Mouse (Mus musculus): ENCODE measurements around the gene Zfp119a. TPM values are rescaled to one million over a fixed set of nuclear protein-coding genes. Genes with fewer than 3 reads are reported as not detected.
"Not testable (repeated sequence)": the region's sequence is repeated elsewhere in the genome, so short reads cannot be mapped to it uniquely, and the experiment has no call there.

The Zfp119a gene
- polyA plus RNA-seq (2015; fragmentation: Nextera tagmentation; extraction: Ambion mirVana) = 10.8 and 11.2 TPM in 2 replicates

DNA sequence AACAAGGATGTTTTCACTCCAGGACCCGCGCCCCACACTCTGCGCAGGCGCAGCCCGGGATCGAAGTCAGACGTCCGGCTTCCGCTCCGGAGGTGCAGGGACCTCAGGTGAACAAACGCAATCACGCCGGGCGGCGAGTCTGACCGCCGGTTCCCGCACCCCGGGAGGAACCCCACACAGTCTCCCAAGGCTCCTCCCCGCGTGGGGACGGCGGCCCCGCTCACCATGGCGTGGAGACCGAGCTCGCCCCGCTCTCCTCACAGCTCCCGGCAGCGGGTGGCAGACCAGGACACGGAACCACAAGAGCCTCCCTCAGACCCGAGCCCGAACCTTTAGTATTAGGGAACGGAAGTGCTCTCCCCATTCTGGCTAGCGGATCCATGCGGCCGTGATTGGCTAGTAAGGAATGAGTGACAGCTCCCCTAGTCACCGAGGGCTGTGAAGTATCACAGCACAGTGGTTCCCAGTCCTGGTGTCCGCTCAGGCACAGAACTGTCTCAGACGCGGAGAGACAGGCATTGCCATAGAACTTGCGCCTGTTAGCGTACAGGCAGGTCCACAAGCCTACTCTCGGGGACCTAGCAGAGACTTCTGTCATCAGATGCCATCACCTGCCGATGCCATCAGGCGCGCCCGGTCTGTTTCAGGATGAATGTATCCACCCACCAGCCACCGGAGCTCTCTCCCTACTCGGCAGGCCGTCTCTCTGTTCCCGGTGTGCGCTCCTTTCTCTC, at the start of gene Zfp119a:
TSS of gene Zfp119a (minus strand) at position 295 of the 734 bp plus-strand sequence.
- peak within 1 kb of the TSS; percentile 55 for H3K9ac ChIP-seq (replicated peaks)
- peaks cover 19% of the 10 kb centered on the region for H3K4me1 ChIP-seq
- H3K9me3 ChIP-seq (replicated peaks); H3K36me3 ChIP-seq; H3K27me3 ChIP-seq (replicated peaks): not testable (repeated sequence)
- under 1% methylated on average over 45 of the region's 53 CpGs for WGBS
- H3K27ac ChIP-seq (replicated peaks) = peak within 1 kb of the TSS; percentile 84
- peak within 1 kb of the TSS; percentile 46 for H3K4me3 ChIP-seq (replicated peaks)
- ATAC-seq (ENCODE audit: low FRiP score) = peak; percentile 100
- peak within 1 kb of the TSS; percentile 59 for H3K4me2 ChIP-seq

DNA sequence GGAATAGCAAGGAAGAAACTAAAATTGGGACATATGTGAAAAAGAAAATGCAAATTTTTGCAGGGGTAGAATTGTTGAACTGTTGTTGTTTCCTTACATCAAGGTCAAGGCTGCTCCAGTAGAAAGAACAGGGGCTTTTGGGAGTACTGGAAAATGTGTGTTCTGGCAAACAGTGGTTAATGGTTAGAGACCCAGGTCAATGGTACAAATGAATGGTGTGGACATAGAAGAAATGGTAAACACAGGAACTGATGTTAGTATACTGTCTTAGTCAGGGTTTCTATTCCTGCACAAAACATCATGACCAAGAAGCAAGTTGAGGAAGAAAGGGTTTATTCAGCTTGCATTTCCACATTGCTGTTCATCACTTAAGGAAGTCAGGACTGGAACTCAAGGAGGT, 27.9 kb upstream of the Zfp119a start:
- no peak overlapping the region for H3K27ac ChIP-seq (replicated peaks)
- no peak overlapping the region for H3K4me2 ChIP-seq
- no peaks in the 10 kb centered on the region for H3K27me3 ChIP-seq (replicated peaks)
- ATAC-seq (ENCODE audit: low FRiP score) = no peak
- H3K9ac ChIP-seq (replicated peaks) = no peak overlapping the region
- H3K4me1 ChIP-seq = no peaks in the 10 kb centered on the region
- no peak overlapping the region for H3K4me3 ChIP-seq (replicated peaks)
- H3K9me3 ChIP-seq (replicated peaks) = no peaks in the 10 kb centered on the region
- no peaks in the 10 kb centered on the region for H3K36me3 ChIP-seq

DNA sequence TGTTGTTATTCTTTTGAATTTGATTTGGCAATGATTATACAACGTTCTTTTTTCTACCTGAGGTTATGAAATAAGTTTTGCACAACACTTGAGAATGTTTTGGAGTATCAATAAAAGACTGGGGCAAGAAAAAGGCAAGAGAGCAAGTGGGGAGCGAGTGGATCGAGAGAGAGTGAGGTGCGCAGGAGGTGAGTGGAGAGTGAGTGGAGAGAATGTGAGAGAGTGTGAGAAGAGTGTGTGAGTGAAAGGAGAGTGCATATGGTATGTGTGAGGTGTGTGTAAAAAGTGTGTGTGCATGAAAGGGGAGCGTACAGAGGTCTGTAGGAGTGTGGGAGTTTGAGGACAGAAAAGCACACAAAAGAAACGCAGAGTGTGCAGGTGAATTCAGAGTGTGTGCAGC, 25.4 kb upstream of the Zfp119a start:
- H3K9me3 ChIP-seq (replicated peaks) = no peaks in the 10 kb centered on the region
- H3K4me3 ChIP-seq (replicated peaks) = no peak overlapping the region
- no peaks in the 10 kb centered on the region for H3K27me3 ChIP-seq (replicated peaks)
- 0 out of 2 replicates have a peak, but pooled peaks cover 3% of the 10 kb centered on the region for H3K36me3 ChIP-seq
- 74% methylated on average over 6 of the region's 6 CpGs for WGBS
- ATAC-seq (ENCODE audit: low FRiP score) = no peak
- H3K27ac ChIP-seq (replicated peaks) = no peak overlapping the region
- H3K4me1 ChIP-seq = no peaks in the 10 kb centered on the region
- no peak overlapping the region for H3K9ac ChIP-seq (replicated peaks)
- H3K4me2 ChIP-seq = no peak overlapping the region

DNA sequence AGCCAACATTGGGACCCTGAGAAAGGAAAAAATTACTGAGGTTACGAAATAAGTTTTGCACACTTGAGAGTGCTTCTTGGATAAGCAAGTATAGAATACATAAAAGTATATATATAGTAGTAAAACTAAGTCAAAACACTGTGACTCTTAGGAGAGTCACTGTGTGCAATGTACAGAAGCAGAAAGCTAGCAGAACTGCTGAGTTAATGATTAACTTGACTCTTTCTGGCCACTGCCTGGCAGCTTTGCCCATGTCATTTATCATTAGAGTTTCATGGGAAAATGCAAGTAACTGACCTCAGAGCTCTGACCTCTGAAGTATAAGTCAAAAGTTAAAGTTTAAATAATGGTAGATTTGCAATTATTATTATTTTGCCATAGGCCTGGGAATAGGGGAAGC, 25.0 kb upstream of the Zfp119a start:
- Histone ChIP-seq H3K36me3 (0 out of 2 replicates have a peak, but pooled peaks cover 3% of the 10 kb centered on the region), H3K9me3 (replicated peaks) (no peaks in the 10 kb centered on the region), H3K4me1 (no peaks in the 10 kb centered on the region), H3K27me3 (replicated peaks) (no peaks in the 10 kb centered on the region), H3K9ac (replicated peaks) (no peak overlapping the region), H3K4me3 (replicated peaks) (no peak overlapping the region), H3K27ac (replicated peaks) (no peak overlapping the region), H3K4me2 (no peak overlapping the region)
- WGBS = 85% methylated on average over 1 of the region's 1 CpGs
- ATAC-seq (ENCODE audit: low FRiP score) = no peak

DNA sequence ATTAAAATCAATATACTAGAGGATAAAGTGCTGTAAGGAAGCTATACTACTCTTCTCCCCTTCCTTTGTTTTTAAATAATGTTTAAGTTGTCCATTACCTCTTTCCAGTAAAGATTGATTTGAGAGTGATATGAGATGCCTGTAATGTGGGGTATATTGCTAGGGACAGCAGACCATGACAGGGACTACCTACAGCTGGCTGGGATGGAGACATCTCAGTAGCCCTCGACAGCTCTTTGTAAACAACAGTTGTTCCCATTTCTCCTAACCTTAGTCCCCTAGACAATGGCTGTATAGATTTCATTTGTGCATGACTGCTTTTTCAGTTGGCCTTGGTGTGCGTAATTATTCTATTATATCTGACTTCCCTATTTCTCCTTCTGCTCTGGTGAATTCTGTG, 24.4 kb upstream of the Zfp119a start:
- no peak overlapping the region for H3K4me2 ChIP-seq
- no peak overlapping the region for H3K27ac ChIP-seq (replicated peaks)
- no peaks in the 10 kb centered on the region for H3K4me1 ChIP-seq
- WGBS = 61% methylated on average over 2 of the region's 2 CpGs
- no peak for ATAC-seq (ENCODE audit: low FRiP score)
- no peaks in the 10 kb centered on the region for H3K27me3 ChIP-seq (replicated peaks)
- no peak overlapping the region for H3K4me3 ChIP-seq (replicated peaks)
- no peak overlapping the region for H3K9ac ChIP-seq (replicated peaks)
- H3K9me3 ChIP-seq (replicated peaks) = peaks cover 5% of the 10 kb centered on the region; the same call in 1 of the 2 replicates
- peaks cover 9% of the 10 kb centered on the region for H3K36me3 ChIP-seq

DNA sequence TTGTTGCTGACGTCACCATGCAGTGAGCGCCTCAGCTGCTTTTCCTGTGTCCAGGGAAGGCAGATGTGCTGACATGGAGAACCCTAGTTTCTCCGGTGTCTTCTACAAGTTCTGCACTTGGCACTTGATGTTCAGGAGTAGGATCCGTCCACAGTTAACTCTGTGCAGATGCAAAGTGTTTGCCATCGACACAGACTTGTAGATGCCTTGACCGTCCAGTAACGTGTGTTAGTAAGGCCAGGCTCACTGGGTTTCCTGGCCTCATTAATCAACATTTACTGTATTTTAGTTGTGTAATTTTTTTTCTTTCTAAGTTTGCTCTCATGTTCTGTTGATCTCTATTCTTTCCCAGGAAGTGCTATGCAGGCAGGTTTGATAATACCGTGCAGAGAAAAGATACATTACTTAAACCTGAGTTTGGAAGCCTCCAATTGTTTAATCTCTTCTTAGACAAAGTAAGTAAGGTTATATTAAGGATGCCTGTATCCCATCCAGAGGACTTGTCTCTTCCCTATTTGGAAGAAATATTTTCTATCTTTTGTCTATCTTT, 13.8 kb upstream of the Zfp119a start:
- Histone ChIP-seq H3K4me3 (replicated peaks) (peak overlapping the region; percentile 49), H3K4me2 (peak overlapping the region; percentile 59), H3K9ac (replicated peaks) (peak overlapping the region; percentile 46), H3K27ac (replicated peaks) (peak overlapping the region; percentile 75; the same call in 1 of the 2 replicates)
- WGBS = 11% methylated on average over 6 of the region's 8 CpGs
- H3K9me3 ChIP-seq (replicated peaks); H3K27me3 ChIP-seq (replicated peaks); H3K4me1 ChIP-seq; ATAC-seq (ENCODE audit: low FRiP score); H3K36me3 ChIP-seq: not testable (repeated sequence)

DNA sequence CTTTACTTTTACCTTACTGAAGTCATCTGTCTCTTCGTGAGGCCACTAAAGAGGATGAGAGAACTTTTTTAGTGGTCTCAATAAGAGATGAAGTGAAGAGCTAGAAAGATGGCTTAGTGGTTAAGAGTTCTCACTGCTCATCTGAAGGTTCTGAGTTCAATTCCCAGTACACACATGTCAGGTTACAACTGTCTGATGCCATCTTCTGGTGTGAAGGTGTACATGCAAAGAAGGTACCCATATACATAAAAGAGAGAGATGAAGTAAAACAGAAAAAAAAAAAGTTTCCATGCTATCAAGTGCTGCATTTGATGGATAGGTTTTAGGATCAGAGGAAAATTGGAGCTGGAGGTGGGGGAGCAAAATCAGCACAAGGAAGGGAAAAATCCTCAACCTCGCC, 6.2 kb upstream of the Zfp119a start:
- WGBS = 60% methylated on average over 2 of the region's 2 CpGs

DNA sequence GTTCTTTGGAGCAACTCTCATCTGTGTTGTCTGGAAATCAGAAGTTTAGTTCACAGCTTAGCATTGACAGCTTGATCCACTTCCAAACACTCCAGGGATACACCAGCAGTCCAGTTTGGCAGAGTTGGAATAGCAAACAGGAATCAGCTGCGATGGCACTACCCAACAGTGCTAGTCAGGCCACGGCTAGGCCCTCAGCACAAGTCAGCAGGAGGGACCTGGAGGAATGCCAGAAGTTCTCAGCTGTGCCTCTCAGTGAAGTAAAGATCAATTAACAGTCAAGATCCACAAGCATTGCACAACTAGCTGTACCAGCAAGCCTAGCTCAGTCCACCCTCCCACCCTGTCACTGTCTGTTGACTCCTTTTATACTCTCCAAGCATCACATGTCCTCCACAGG, 4.9 kb upstream of the Zfp119a start:
- WGBS = 39% methylated on average over 2 of the region's 2 CpGs
- Histone ChIP-seq H3K36me3 (no peaks in the 10 kb centered on the region), H3K9ac (replicated peaks) (no peak overlapping the region), H3K27me3 (replicated peaks) (peaks cover 22% of the 10 kb centered on the region), H3K4me2 (no peak overlapping the region), H3K4me3 (replicated peaks) (no peak overlapping the region), H3K4me1 (peaks cover 5% of the 10 kb centered on the region), H3K9me3 (replicated peaks) (no peaks in the 10 kb centered on the region), H3K27ac (replicated peaks) (no peak overlapping the region)
- ATAC-seq (ENCODE audit: low FRiP score) = no peak

More for the DNA sequence above, 6.2 kb upstream of the Zfp119a start:
- no peaks in the 10 kb centered on the region; the same call in 1 of the 2 replicates for H3K4me1 ChIP-seq
- H3K27me3 ChIP-seq (replicated peaks) = peaks cover 25% of the 10 kb centered on the region
- H3K36me3 ChIP-seq = no peaks in the 10 kb centered on the region
- H3K27ac ChIP-seq (replicated peaks) = no peak overlapping the region
- no peak overlapping the region for H3K4me2 ChIP-seq
- no peak overlapping the region for H3K4me3 ChIP-seq (replicated peaks)
- no peak for ATAC-seq (ENCODE audit: low FRiP score)
- H3K9me3 ChIP-seq (replicated peaks) = no peaks in the 10 kb centered on the region
- H3K9ac ChIP-seq (replicated peaks) = no peak overlapping the region

DNA sequence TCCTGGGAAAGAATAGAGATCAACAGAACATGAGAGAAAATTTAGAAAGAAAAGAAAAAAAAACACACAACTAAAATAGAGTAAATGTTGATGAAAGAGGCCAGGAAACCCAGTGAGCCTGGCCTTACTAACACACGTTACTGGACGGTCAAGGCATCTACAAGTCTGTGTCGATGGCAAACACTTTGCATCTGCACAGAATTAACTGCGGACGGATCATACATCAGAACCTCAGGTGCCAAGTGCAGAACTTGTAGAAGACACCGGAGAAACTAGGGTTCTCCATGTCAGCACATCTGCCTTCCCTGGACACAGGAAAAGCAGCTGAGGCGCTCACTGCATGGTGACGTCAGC, 471 bp downstream of the Zfp119a start:
- Histone ChIP-seq H3K27ac (replicated peaks) (peak overlapping the region; percentile 84), H3K4me3 (replicated peaks) (peak overlapping the region; percentile 46), H3K4me1 (peaks cover 19% of the 10 kb centered on the region), H3K4me2 (peak overlapping the region; percentile 59), H3K9ac (replicated peaks) (peak overlapping the region; percentile 53)
- ATAC-seq (ENCODE audit: low FRiP score); H3K36me3 ChIP-seq; H3K9me3 ChIP-seq (replicated peaks); H3K27me3 ChIP-seq (replicated peaks): not testable (repeated sequence)
- 1% methylated on average over 8 of the region's 8 CpGs for WGBS

DNA sequence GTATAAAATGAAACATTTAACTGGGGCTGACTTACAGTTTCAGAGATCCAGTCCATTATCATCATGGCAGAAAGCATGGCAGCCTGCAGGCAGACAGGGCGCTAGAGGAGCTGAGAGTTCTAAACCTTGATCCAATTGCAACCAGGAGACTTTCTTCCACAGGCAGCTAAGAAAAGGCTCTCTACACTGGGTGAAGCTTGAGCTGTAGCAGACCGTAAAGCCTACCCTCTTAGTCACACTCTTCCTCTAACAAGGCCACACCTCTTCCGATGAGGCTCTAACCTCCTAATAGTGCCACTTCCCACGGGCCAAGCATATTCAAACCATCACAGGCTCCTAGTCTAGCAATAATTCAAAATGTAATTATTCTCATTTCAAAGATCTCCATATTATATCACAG, 1.5 kb downstream of the Zfp119a start:
- Histone ChIP-seq H3K9ac (replicated peaks) (no peak overlapping the region; the same call in 1 of the 2 replicates), H3K4me3 (replicated peaks) (no peak overlapping the region), H3K4me2 (peak overlapping the region; percentile 59), H3K36me3 (no peaks in the 10 kb centered on the region), H3K27ac (replicated peaks) (no peak overlapping the region), H3K27me3 (replicated peaks) (no peaks in the 10 kb centered on the region), H3K9me3 (replicated peaks) (no peaks in the 10 kb centered on the region), H3K4me1 (peaks cover 19% of the 10 kb centered on the region)
- no peak for ATAC-seq (ENCODE audit: low FRiP score)
- WGBS = 91% methylated on average over 4 of the region's 4 CpGs

DNA sequence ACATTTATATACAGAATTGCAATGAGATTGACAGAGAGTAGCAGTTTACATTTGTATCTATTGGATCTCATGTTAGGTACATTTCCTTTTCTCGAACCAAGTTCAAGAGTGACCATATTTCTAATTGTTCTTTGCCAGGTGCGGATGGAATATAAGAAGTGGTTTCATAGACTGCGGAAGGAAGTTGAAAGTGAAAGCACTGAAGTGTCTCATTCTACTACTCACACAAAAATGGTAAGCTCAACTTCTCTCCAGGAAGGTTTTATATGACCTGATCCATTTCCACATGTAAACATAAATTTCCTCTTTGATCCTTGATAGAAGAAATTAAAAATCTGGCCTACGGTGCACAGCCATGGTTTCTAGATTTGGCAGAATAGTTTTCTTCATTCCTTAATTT, 35.7 kb downstream of the Zfp119a start:
- Histone ChIP-seq H3K4me3 (replicated peaks) (no peak overlapping the region), H3K9ac (replicated peaks) (no peak overlapping the region), H3K27me3 (replicated peaks) (no peaks in the 10 kb centered on the region), H3K27ac (replicated peaks) (no peak overlapping the region), H3K36me3 (no peaks in the 10 kb centered on the region), H3K9me3 (replicated peaks) (no peaks in the 10 kb centered on the region), H3K4me1 (no peaks in the 10 kb centered on the region), H3K4me2 (no peak overlapping the region)
- 94% methylated on average over 4 of the region's 4 CpGs for WGBS
- no peak for ATAC-seq (ENCODE audit: low FRiP score)

DNA sequence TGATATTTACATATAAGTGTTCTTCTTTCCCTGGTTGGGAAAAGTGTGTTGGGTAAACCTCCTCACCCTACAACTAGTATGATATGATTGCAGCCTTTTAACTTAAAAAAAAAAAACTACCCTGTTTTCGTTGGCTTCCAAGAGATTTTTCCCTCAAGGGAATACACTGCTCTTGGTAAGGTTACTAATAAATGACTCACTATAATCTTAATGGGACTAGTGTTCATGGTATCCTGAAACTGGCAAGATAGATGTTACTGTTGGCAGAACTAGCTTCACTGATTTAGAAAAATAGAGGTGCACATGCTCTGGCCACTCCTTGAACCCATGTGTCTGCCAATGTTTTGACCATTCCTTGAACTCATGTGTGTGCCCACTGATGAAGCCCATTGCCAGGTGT, 57.2 kb downstream of the Zfp119a start:
- H3K4me3 ChIP-seq (replicated peaks) = no peak overlapping the region
- no peaks in the 10 kb centered on the region for H3K36me3 ChIP-seq
- no peak overlapping the region for H3K9ac ChIP-seq (replicated peaks)
- H3K4me1 ChIP-seq = no peaks in the 10 kb centered on the region
- WGBS = 84% methylated on average over 1 of the region's 1 CpGs
- no peaks in the 10 kb centered on the region for H3K9me3 ChIP-seq (replicated peaks)
- H3K4me2 ChIP-seq = no peak overlapping the region
- no peaks in the 10 kb centered on the region for H3K27me3 ChIP-seq (replicated peaks)
- H3K27ac ChIP-seq (replicated peaks) = no peak overlapping the region
- ATAC-seq (ENCODE audit: low FRiP score) = no peak

Measured in neural tube, embryonic 15.5 days (tissue).